Mouse (Mus musculus): ENCODE results near the gene Gpr155. TPM values are rescaled to one million over a fixed set of nuclear protein-coding genes. Genes with fewer than 3 reads are reported as not detected.
A peak's percentile ranks its signal among the peaks of the same experiment; 100 is the strongest.

Gpr155 gene
- polyA plus RNA-seq, 1 experiment = 3.6 TPM

DNA sequence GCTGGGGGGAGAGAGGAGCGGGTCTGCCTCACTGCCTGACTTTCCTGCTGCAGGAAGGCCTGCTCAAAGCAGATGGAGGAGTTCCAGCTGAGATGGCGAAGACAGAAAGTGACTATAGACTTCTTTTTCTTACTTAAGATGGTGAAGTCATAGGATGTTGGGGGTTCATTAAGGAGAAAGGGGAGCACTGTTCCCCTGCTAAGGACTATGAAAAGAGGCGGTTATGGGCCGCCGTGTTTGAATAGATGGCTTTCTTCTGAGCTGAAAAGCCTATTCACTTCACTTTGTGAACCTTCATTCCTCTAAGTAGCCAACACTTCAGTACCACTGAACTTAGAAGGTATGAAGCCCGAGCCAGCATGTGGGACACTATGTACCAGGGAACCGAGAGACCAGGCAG, 33.4 kb upstream of the Gpr155 start:
- no peaks in the 10 kb centered on the region for H3K36me3 ChIP-seq (ENCODE audit: control insufficient read depth, insufficient read depth, low read length)
- H3K4me3 ChIP-seq (ENCODE audit: extremely low read depth, insufficient read depth, insufficient read length) = no peak overlapping the region
- H3K4me1 ChIP-seq (ENCODE audit: control insufficient read depth, insufficient read depth, insufficient read length) = no peaks in the 10 kb centered on the region
- 72% methylated on average over 7 of the region's 7 CpGs for WGBS
- no peaks in the 10 kb centered on the region for H3K27me3 ChIP-seq (ENCODE audit: control insufficient read depth, insufficient read depth, low read length)
- DNase-seq (ENCODE audit: low read depth in 1 of 2, low spot score in 2 of 2) = no peak
- TF ChIP-seq POLR2A (IDR thresholded peaks at IDR 0.05; ENCODE audit: low read depth, low read length) (no peak), CTCF (IDR thresholded peaks at IDR 0.05; ENCODE audit: extremely low read depth, insufficient read depth, insufficient read length, insufficient replicate concordance) (no peak)
- no peak overlapping the region for H3K27ac ChIP-seq (ENCODE audit: insufficient read depth, low read length)

GRCm38 (mm10) chr2:73419285-73419684, 32.9 kb upstream of the Gpr155 start:
- DNase-seq (ENCODE audit: low read depth in 1 of 2, low spot score in 2 of 2) = peak in 1 of 2 experiments; percentile 43
- Histone ChIP-seq H3K27me3 (ENCODE audit: control insufficient read depth, insufficient read depth, low read length) (no peaks in the 10 kb centered on the region), H3K4me3 (ENCODE audit: extremely low read depth, insufficient read depth, insufficient read length) (no peak overlapping the region), H3K36me3 (ENCODE audit: control insufficient read depth, insufficient read depth, low read length) (no peaks in the 10 kb centered on the region), H3K4me1 (ENCODE audit: control insufficient read depth, insufficient read depth, insufficient read length) (no peaks in the 10 kb centered on the region), H3K27ac (ENCODE audit: insufficient read depth, low read length) (no peak overlapping the region)
- TF ChIP-seq POLR2A (IDR thresholded peaks at IDR 0.05; ENCODE audit: low read depth, low read length) (no peak), CTCF (IDR thresholded peaks at IDR 0.05; ENCODE audit: extremely low read depth, insufficient read depth, insufficient read length, insufficient replicate concordance) (peak; percentile 57; the same call in 1 of the 2 replicates)
- WGBS = 45% methylated on average over 4 of the region's 4 CpGs

DNA sequence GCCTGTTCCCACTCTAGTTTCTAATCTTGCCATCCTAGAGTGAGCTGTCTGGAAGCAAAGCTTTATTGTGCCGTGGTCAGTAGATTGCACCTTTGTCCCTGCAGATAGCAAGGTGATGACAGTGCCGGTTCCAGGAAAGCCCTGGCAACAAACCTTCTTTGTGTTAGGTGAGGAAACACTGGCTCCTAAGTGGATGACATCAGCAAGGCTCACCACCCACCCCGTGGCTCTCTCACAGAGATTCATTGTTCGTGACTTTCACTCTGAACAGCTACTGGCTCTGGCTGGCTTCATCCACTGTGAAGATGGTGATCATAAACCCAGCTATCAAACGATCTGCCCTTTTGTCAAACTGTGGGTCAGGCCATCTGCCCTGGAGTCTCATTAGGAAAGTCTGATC, 29.5 kb upstream of the Gpr155 start:
- WGBS = 55% methylated on average over 5 of the region's 5 CpGs

GRCm38 (mm10) chr2:73410076-73410475, 23.7 kb upstream of the Gpr155 start:
- no peak for TF ChIP-seq CTCF (IDR thresholded peaks at IDR 0.05; ENCODE audit: extremely low read depth, insufficient read depth, insufficient read length, insufficient replicate concordance)
- no peak for TF ChIP-seq POLR2A (IDR thresholded peaks at IDR 0.05; ENCODE audit: low read depth, low read length)
- H3K27ac ChIP-seq (ENCODE audit: insufficient read depth, low read length) = no peak overlapping the region
- H3K27me3 ChIP-seq (ENCODE audit: control insufficient read depth, insufficient read depth, low read length) = no peaks in the 10 kb centered on the region
- 93% methylated on average over 8 of the region's 8 CpGs for WGBS
- no peak overlapping the region for H3K4me3 ChIP-seq (ENCODE audit: extremely low read depth, insufficient read depth, insufficient read length)
- no peaks in the 10 kb centered on the region for H3K4me1 ChIP-seq (ENCODE audit: control insufficient read depth, insufficient read depth, insufficient read length)
- no peak for DNase-seq (ENCODE audit: low read depth in 1 of 2, low spot score in 2 of 2)
- no peaks in the 10 kb centered on the region for H3K36me3 ChIP-seq (ENCODE audit: control insufficient read depth, insufficient read depth, low read length)

More for the DNA sequence above, 29.5 kb upstream of the Gpr155 start:
- Histone ChIP-seq H3K27me3 (ENCODE audit: control insufficient read depth, insufficient read depth, low read length) (no peaks in the 10 kb centered on the region), H3K4me3 (ENCODE audit: extremely low read depth, insufficient read depth, insufficient read length) (no peak overlapping the region), H3K27ac (ENCODE audit: insufficient read depth, low read length) (no peak overlapping the region), H3K36me3 (ENCODE audit: control insufficient read depth, insufficient read depth, low read length) (no peaks in the 10 kb centered on the region), H3K4me1 (ENCODE audit: control insufficient read depth, insufficient read depth, insufficient read length) (no peaks in the 10 kb centered on the region)
- no peak for DNase-seq (ENCODE audit: low read depth in 1 of 2, low spot score in 2 of 2)
- TF ChIP-seq CTCF (IDR thresholded peaks at IDR 0.05; ENCODE audit: extremely low read depth, insufficient read depth, insufficient read length, insufficient replicate concordance) = no peak
- no peak for TF ChIP-seq POLR2A (IDR thresholded peaks at IDR 0.05; ENCODE audit: low read depth, low read length)

GRCm38 (mm10) chr2:73407662-73408061, 21.3 kb upstream of the Gpr155 start:
- no peak for DNase-seq (ENCODE audit: low read depth in 1 of 2, low spot score in 2 of 2)
- no peaks in the 10 kb centered on the region for H3K27me3 ChIP-seq (ENCODE audit: control insufficient read depth, insufficient read depth, low read length)
- TF ChIP-seq CTCF (IDR thresholded peaks at IDR 0.05; ENCODE audit: extremely low read depth, insufficient read depth, insufficient read length, insufficient replicate concordance) (no peak), POLR2A (IDR thresholded peaks at IDR 0.05; ENCODE audit: low read depth, low read length) (no peak)
- H3K27ac ChIP-seq (ENCODE audit: insufficient read depth, low read length) = no peak overlapping the region
- no peaks in the 10 kb centered on the region for H3K36me3 ChIP-seq (ENCODE audit: control insufficient read depth, insufficient read depth, low read length)
- 72% methylated on average over 4 of the region's 4 CpGs for WGBS
- no peaks in the 10 kb centered on the region for H3K4me1 ChIP-seq (ENCODE audit: control insufficient read depth, insufficient read depth, insufficient read length)
- no peak overlapping the region for H3K4me3 ChIP-seq (ENCODE audit: extremely low read depth, insufficient read depth, insufficient read length)

GRCm38 (mm10) chr2:73406336-73406915, 20.1 kb upstream of the Gpr155 start:
- no peak for DNase-seq (ENCODE audit: low read depth in 1 of 2, low spot score in 2 of 2)
- Histone ChIP-seq H3K27ac (ENCODE audit: insufficient read depth, low read length) (no peak overlapping the region), H3K36me3 (ENCODE audit: control insufficient read depth, insufficient read depth, low read length) (no peaks in the 10 kb centered on the region), H3K27me3 (ENCODE audit: control insufficient read depth, insufficient read depth, low read length) (no peaks in the 10 kb centered on the region), H3K4me1 (ENCODE audit: control insufficient read depth, insufficient read depth, insufficient read length) (no peaks in the 10 kb centered on the region), H3K4me3 (ENCODE audit: extremely low read depth, insufficient read depth, insufficient read length) (no peak overlapping the region)
- 82% methylated on average over 9 of the region's 9 CpGs for WGBS
- no peak for TF ChIP-seq POLR2A (IDR thresholded peaks at IDR 0.05; ENCODE audit: low read depth, low read length)
- no peak for TF ChIP-seq CTCF (IDR thresholded peaks at IDR 0.05; ENCODE audit: extremely low read depth, insufficient read depth, insufficient read length, insufficient replicate concordance)

GRCm38 (mm10) chr2:73404980-73405379, 18.6 kb upstream of the Gpr155 start:
- H3K27me3 ChIP-seq (ENCODE audit: control insufficient read depth, insufficient read depth, low read length) = no peaks in the 10 kb centered on the region
- no peak for TF ChIP-seq CTCF (IDR thresholded peaks at IDR 0.05; ENCODE audit: extremely low read depth, insufficient read depth, insufficient read length, insufficient replicate concordance)
- TF ChIP-seq POLR2A (IDR thresholded peaks at IDR 0.05; ENCODE audit: low read depth, low read length) = no peak
- DNase-seq (ENCODE audit: low read depth in 1 of 2, low spot score in 2 of 2) = no peak
- WGBS = 88% methylated on average over 7 of the region's 7 CpGs
- H3K36me3 ChIP-seq (ENCODE audit: control insufficient read depth, insufficient read depth, low read length) = no peaks in the 10 kb centered on the region
- H3K4me3 ChIP-seq (ENCODE audit: extremely low read depth, insufficient read depth, insufficient read length) = no peak overlapping the region
- H3K4me1 ChIP-seq (ENCODE audit: control insufficient read depth, insufficient read depth, insufficient read length) = no peaks in the 10 kb centered on the region
- H3K27ac ChIP-seq (ENCODE audit: insufficient read depth, low read length) = no peak overlapping the region

Measured in spleen, adult 2 months (tissue).